Mouse (Mus musculus): ENCODE measurements at regions not wholly inside any gene's neighbourhood (a gene's known extent, or its start where the extent isn't known, plus 50 kb on each side); places are given as distances from the start of the nearest gene placed in this dataset.

DNA sequence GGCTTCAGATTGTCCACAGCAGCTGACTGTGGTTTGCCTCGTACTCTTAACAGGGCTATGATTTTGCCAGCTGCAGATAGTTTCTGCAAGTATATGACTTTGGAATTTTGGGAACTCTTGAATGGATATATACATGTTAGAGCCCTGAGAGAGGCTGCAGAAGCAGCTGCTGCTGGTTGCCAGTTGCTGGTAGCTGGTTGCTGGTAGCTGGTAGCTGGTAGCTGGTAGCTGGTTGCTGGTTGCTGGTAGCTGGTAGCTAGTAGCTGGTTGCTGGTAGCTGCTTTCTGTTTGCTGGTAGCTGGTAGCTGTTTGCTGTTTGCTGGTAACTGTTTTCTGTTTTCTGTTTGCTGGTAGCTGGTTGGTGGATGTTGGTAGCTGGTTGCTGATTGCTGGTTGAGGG lies 339.1 kb downstream of the Gadd45g start:
- H3K4me3 ChIP-seq (replicated peaks), result no peak overlapping the region
- no peaks in the 10 kb centered on the region for H3K27me3 ChIP-seq (ENCODE audit: control insufficient read depth)
- no peak for TF ChIP-seq TAL1 (IDR thresholded peaks at IDR 0.05; ENCODE audit: low read length)
- TF ChIP-seq GATA1 (IDR thresholded peaks at IDR 0.05; ENCODE audit: low read length), result no peak
- H3K36me3 ChIP-seq (ENCODE audit: control insufficient read depth), result no peaks in the 10 kb centered on the region
- H3K9me3 ChIP-seq (ENCODE audit: control insufficient read depth, low read length), result no peaks in the 10 kb centered on the region
- H3K4me1 ChIP-seq (ENCODE audit: control insufficient read depth), result no peaks in the 10 kb centered on the region

DNA sequence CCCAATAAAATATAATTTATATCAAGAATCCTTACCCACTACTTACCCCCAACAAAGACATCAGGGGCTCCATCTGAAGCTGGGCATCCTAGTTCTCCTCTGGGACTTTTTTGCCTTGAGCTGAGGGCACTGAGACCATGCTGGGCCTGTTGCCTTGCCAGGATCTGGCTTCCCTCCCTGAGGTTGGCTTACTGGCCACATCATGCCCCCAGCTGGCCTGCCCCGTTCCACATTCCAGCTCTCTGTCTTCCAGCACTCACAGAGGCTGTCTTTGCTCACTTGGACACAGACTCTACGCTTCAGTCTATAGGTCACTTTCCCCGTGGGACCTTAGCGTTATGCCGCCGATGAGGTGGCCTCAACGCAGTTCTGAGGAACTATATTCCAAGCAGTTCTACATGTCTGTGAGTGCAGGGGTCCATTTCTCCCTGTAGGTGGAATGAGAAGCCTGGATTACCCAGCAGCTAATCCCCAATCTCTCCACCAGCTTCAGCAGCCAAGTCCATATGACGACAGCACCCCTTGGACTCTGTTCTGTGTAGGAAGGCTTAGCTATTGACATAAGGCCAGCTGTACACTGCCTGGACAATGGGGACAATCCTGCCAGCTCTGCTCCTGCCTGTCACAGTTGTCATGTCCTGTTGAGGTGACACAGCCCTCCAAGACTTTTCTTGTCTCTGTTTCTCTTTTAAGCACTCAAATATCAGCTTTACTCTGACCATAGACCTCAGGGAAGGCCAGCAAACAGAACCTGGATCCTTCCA lies 341.5 kb downstream of the Gadd45g start:
- TF ChIP-seq TAL1 (IDR thresholded peaks at IDR 0.05; ENCODE audit: low read length), result no peak
- TF ChIP-seq GATA1 (IDR thresholded peaks at IDR 0.05; ENCODE audit: low read length), result no peak
- Histone ChIP-seq H3K36me3 (ENCODE audit: control insufficient read depth) (no peaks in the 10 kb centered on the region), H3K4me3 (replicated peaks) (no peak overlapping the region), H3K27me3 (ENCODE audit: control insufficient read depth) (no peaks in the 10 kb centered on the region), H3K4me1 (ENCODE audit: control insufficient read depth) (no peaks in the 10 kb centered on the region), H3K9me3 (ENCODE audit: control insufficient read depth, low read length) (no peaks in the 10 kb centered on the region)

DNA sequence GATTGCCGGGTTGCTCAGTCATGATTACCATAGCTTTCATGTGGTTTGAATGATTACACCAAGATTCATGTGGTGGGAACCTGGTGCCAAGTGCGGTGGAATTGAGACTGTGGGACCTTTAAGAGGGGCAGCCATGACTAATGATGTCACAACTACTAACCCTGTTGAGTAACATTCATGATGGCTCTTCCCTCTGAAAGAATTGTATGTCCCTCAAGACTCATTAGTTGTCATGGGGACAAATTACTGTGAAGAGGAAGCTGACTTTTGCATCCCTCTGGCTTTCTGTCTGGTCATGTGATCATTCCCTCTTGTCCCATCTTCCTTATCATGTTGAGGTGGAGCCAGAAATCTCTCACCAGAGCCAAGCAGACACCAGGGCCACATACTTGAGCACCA lies 342.1 kb downstream of the Gadd45g start:
- H3K4me3 ChIP-seq (replicated peaks), result no peak overlapping the region
- H3K4me1 ChIP-seq (ENCODE audit: control insufficient read depth), result no peaks in the 10 kb centered on the region
- H3K9me3 ChIP-seq (ENCODE audit: control insufficient read depth, low read length), result no peaks in the 10 kb centered on the region
- H3K27me3 ChIP-seq (ENCODE audit: control insufficient read depth), result no peaks in the 10 kb centered on the region
- H3K36me3 ChIP-seq (ENCODE audit: control insufficient read depth), result no peaks in the 10 kb centered on the region
- TF ChIP-seq TAL1 (IDR thresholded peaks at IDR 0.05; ENCODE audit: low read length) (no peak), GATA1 (IDR thresholded peaks at IDR 0.05; ENCODE audit: low read length) (no peak)

DNA sequence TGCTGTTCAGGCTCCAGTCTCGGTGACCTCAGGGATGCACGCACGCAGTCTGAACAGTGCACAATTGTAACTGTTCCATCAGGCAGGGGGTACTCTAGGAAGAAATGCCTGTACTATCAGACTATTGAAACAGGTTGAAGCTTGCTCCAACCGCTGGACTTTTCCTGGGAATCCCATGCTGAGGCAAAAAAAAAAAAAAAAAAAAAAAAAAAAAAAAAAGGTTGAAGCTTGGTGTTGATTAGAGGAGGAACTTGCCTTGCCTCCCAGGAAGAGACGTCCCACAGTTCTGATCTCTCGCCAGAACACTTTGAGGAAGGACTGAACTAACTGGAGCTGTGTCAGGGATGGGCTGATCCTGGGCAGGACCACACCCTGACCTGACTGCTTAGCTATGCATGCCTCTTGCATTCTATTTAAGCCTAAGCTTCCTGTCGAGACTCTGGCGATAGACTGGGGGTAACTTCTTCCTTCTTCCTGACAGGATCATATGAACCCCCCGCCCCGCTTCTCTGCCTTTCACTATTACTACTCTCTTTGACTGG lies 341.6 kb downstream of the Diras2 start:
- Histone ChIP-seq H3K4me3 (replicated peaks) (no peak overlapping the region), H3K27me3 (ENCODE audit: control insufficient read depth) (no peaks in the 10 kb centered on the region), H3K9me3 (ENCODE audit: control insufficient read depth, low read length) (no peaks in the 10 kb centered on the region), H3K4me1 (ENCODE audit: control insufficient read depth) (no peaks in the 10 kb centered on the region), H3K36me3 (ENCODE audit: control insufficient read depth) (no peaks in the 10 kb centered on the region)
- no peak for TF ChIP-seq GATA1 (IDR thresholded peaks at IDR 0.05; ENCODE audit: low read length)
- peak; percentile 8; the same call in 1 of the 3 replicates for TF ChIP-seq TAL1 (IDR thresholded peaks at IDR 0.05; ENCODE audit: low read length)

DNA sequence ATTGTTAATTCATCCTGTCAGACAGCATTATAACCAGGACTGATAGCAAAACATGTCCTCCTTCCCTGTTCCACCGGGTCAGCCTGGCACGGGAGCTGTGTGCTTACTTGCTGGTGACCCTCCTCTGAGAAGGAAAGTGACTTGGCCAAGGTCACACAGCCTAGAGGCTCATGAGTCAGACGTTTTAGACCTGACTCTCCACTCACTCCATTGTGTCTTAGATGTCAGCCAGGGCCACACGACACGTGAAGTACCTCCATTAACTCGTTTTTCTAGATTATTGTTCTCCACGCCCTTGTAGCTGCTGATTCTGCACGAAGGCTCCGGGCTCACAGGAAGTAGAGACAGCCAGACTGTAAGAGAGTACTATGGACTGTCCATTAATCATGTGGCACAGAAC lies 340.8 kb downstream of the Diras2 start:
- no peaks in the 10 kb centered on the region for H3K36me3 ChIP-seq (ENCODE audit: control insufficient read depth)
- TF ChIP-seq GATA1 (IDR thresholded peaks at IDR 0.05; ENCODE audit: low read length), result no peak
- no peak for TF ChIP-seq TAL1 (IDR thresholded peaks at IDR 0.05; ENCODE audit: low read length)
- no peaks in the 10 kb centered on the region for H3K27me3 ChIP-seq (ENCODE audit: control insufficient read depth)
- H3K4me3 ChIP-seq (replicated peaks), result no peak overlapping the region
- no peaks in the 10 kb centered on the region for H3K9me3 ChIP-seq (ENCODE audit: control insufficient read depth, low read length)
- H3K4me1 ChIP-seq (ENCODE audit: control insufficient read depth), result no peaks in the 10 kb centered on the region

DNA sequence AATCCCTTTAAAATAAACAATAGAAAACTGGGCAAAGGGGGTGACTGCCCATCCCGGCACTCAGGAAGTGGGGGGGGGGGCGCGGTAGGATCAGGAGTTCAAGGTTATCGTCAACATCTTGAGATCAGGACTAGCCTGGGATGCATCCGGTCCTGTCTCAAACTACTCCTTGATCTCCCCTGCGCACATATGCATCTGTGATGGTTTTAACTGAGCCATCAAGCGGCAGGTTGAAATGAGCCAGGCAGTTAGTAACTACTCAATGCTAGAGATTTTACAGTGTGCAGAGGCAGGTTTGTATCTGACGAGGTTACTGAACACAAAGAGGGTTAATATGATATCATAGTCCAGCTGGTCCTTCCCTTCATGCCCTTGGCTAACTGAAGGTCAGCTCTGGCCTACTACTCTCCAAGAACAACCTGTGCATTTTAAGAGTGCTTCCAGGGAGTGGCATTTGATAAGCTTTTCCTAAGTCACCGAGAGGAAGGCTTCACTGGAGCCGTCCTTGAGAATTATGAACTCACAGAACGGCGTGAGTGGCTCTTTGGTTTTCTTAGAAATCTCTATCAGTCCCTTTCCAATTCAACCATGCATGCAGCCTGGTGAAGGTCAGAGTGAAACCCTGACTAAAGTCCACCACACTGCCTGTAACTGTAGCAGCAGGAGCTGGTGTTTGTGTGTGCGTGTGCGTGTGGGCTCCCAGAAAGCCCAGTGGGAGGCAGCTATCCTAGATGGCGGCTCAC lies 340.1 kb downstream of the Diras2 start:
- Histone ChIP-seq H3K4me1 (ENCODE audit: control insufficient read depth) (no peaks in the 10 kb centered on the region), H3K36me3 (ENCODE audit: control insufficient read depth) (no peaks in the 10 kb centered on the region)

DNA sequence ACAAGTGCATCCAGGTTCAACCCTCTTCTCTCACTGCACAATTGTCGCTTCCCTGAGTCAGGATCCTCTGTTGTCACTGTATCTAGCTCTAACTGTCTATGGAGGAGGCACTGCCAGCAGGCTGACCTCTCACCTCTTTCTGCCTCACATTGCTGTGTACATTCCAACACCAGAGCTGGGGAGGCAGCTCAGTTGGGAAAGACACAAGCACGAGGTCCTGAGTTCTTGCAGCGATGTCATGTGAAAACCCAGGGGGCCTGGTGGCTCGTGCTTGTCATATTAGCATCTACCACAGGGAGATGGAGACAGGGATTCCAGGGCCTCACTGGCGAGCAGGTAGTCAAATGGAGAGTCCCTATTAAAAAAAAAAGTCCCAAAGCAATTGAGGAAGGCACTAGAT lies 334.2 kb downstream of the Diras2 start:
- no peak for TF ChIP-seq GATA1 (IDR thresholded peaks at IDR 0.05; ENCODE audit: low read length)
- TF ChIP-seq TAL1 (IDR thresholded peaks at IDR 0.05; ENCODE audit: low read length), result no peak
- no peaks in the 10 kb centered on the region for H3K4me1 ChIP-seq (ENCODE audit: control insufficient read depth)
- no peaks in the 10 kb centered on the region for H3K36me3 ChIP-seq (ENCODE audit: control insufficient read depth)
- no peaks in the 10 kb centered on the region for H3K27me3 ChIP-seq (ENCODE audit: control insufficient read depth)
- H3K4me3 ChIP-seq (replicated peaks), result no peak overlapping the region
- no peaks in the 10 kb centered on the region for H3K9me3 ChIP-seq (ENCODE audit: control insufficient read depth, low read length)

More for the DNA sequence above, 340.1 kb downstream of the Diras2 start:
- TF ChIP-seq TAL1 (IDR thresholded peaks at IDR 0.05; ENCODE audit: low read length) (no peak), GATA1 (IDR thresholded peaks at IDR 0.05; ENCODE audit: low read length) (no peak)
- no peaks in the 10 kb centered on the region for H3K27me3 ChIP-seq (ENCODE audit: control insufficient read depth)
- no peak overlapping the region for H3K4me3 ChIP-seq (replicated peaks)
- H3K9me3 ChIP-seq (ENCODE audit: control insufficient read depth, low read length), result no peaks in the 10 kb centered on the region

DNA sequence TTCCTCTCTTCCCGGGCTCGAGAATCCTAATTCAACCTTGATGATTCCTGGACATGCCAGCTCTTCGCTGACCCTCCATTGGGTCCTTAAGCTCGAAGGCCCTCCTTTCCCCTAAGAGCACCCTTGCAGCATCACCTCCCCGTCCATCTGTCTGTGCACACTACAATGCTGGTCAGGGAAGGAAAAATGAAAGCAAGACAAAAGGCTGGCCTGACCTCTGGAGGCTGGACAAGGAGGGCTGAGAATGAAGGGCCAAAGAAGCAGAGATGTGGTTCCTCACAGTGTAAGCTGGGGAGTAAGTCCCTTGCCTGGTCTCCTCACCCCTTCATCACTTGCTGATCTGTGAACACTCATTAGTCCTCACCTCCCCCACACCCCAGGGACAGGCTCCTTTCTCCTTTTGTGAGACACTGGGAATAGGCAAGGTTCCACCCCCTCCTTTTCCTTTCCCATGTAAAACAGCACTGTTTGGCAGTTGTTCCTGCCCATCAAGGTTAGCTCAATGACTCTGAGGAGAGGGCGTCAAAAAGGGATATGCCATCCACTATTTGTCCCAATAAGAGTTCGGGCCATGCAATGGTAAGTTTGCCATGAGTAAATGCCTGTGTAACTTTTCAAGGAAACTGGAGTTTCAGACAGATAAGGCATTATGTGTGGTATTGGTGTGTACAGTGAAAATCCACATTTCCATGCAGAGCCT lies 332.3 kb downstream of the Diras2 start:
- no peak overlapping the region for H3K4me3 ChIP-seq (replicated peaks)
- H3K9me3 ChIP-seq (ENCODE audit: control insufficient read depth, low read length), result no peaks in the 10 kb centered on the region
- no peaks in the 10 kb centered on the region for H3K36me3 ChIP-seq (ENCODE audit: control insufficient read depth)
- H3K27me3 ChIP-seq (ENCODE audit: control insufficient read depth), result no peaks in the 10 kb centered on the region
- H3K4me1 ChIP-seq (ENCODE audit: control insufficient read depth), result no peaks in the 10 kb centered on the region
- TF ChIP-seq GATA1 (IDR thresholded peaks at IDR 0.05; ENCODE audit: low read length), result no peak
- TF ChIP-seq TAL1 (IDR thresholded peaks at IDR 0.05; ENCODE audit: low read length), result no peak

DNA sequence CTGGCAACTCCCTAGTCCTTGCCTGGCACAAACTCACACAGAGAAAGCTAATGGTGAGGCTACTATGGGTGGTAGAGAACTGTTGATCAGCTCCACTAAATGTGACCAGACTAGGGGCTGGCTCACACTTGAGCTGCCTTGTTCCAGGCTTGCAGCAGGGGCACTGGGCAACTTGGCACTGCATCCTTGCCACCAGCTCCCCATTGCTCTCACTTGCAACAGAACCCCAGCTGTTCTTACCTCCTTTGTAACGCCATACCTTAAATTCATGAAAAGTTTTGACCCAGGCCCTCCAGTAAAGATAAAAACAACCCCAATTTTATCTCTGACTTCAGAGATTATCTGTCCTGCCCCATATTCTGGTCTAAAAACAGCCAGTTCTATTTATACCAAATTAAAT lies 328.7 kb downstream of the Diras2 start:
- TF ChIP-seq TAL1 (IDR thresholded peaks at IDR 0.05; ENCODE audit: low read length), result no peak
- TF ChIP-seq GATA1 (IDR thresholded peaks at IDR 0.05; ENCODE audit: low read length), result no peak
- Histone ChIP-seq H3K9me3 (ENCODE audit: control insufficient read depth, low read length) (no peaks in the 10 kb centered on the region), H3K4me3 (replicated peaks) (no peak overlapping the region), H3K27me3 (ENCODE audit: control insufficient read depth) (no peaks in the 10 kb centered on the region), H3K36me3 (ENCODE audit: control insufficient read depth) (no peaks in the 10 kb centered on the region), H3K4me1 (ENCODE audit: control insufficient read depth) (no peaks in the 10 kb centered on the region)

Data from erythroblast, embryonic 14.5 days (primary cell).